Mouse (Mus musculus): ENCODE data around the gene Nedd4.

Gene Nedd4

GRCm38 (mm10) chr9:72724491-72725221, 62.5 kb downstream of the Nedd4 start:
- DNase-seq, result no peak

- peak; percentile 28 for DNase-seq
Observed at GRCm38 (mm10) chr9:72733966-72734365, 71.8 kb downstream of the Nedd4 start.

GRCm38 (mm10) chr9:72735822-72736410, 73.8 kb downstream of the Nedd4 start:
- DNase-seq, result no peak

GRCm38 (mm10) chr9:72741206-72741605, 79.1 kb downstream of the Nedd4 start:
- DNase-seq, result no peak

GRCm38 (mm10) chr9:72746278-72746677, 84.1 kb downstream of the Nedd4 start:
- DNase-seq, result no peak

GRCm38 (mm10) chr9:72750272-72750671, 88.1 kb downstream of the Nedd4 start:
- no peak for DNase-seq

GRCm38 (mm10) chr9:72752656-72753055, 90.5 kb downstream of the Nedd4 start:
- no peak for DNase-seq

GRCm38 (mm10) chr9:72753741-72754140, 91.6 kb downstream of the Nedd4 start:
- peak; percentile 38 for DNase-seq

GRCm38 (mm10) chr9:72757143-72757542, 95.0 kb downstream of the Nedd4 start:
- DNase-seq, result no peak

- DNase-seq, result no peak
Observed at GRCm38 (mm10) chr9:72758705-72759131, 96.6 kb downstream of the Nedd4 start.

GRCm38 (mm10) chr9:72763050-72763718, 101.0 kb downstream of the Nedd4 start:
- DNase-seq, result no peak

- peak; percentile 45 for DNase-seq
Observed at GRCm38 (mm10) chr9:72766789-72767349, 104.7 kb downstream of the Nedd4 start.

- no peak for DNase-seq
Observed at GRCm38 (mm10) chr9:72775022-72775421, 112.9 kb downstream of the Nedd4 start.

GRCm38 (mm10) chr9:72779004-72779403, 116.9 kb downstream of the Nedd4 start:
- DNase-seq, result no peak

- DNase-seq, result no peak
Observed at GRCm38 (mm10) chr9:72779733-72780132, 117.6 kb downstream of the Nedd4 start.

GRCm38 (mm10) chr9:72780694-72781093, 118.5 kb downstream of the Nedd4 start:
- DNase-seq, result no peak

GRCm38 (mm10) chr9:72781466-72781865, 119.3 kb downstream of the Nedd4 start:
- no peak for DNase-seq

GRCm38 (mm10) chr9:72782121-72782520, 120.0 kb downstream of the Nedd4 start:
- DNase-seq, result no peak

GRCm38 (mm10) chr9:72787732-72788131, 125.6 kb downstream of the Nedd4 start:
- DNase-seq, result no peak

- no peak for DNase-seq
Observed at GRCm38 (mm10) chr9:72790530-72791212, 128.5 kb downstream of the Nedd4 start.

- no peak for DNase-seq
Observed at GRCm38 (mm10) chr9:72791213-72791582, 129.1 kb downstream of the Nedd4 start.

- no peak for DNase-seq
Observed at GRCm38 (mm10) chr9:72791681-72792080, 129.5 kb downstream of the Nedd4 start.

GRCm38 (mm10) chr9:72795243-72795642, 133.1 kb downstream of the Nedd4 start:
- DNase-seq, result no peak
